Comparison of ENCODE assay signal across 9 mouse cellular contexts in genomic region chr17:80455648-80456047, GRCm38 (mm10). TPM values are rescaled to one million over a fixed set of nuclear protein-coding genes. Genes with fewer than 3 reads are reported as not detected.
DNase-seq lines count a peak whose midpoint lies in the region; ATAC-seq lines count a peak whose summit lies in the region.
"Had no signal": no experiment of that assay in that cellular context is flagged by ENCODE, and none has a peak within 500 bp of the region (broad histone marks: within the 10 kb centered on the region; RNA-seq: fewer than 3 reads in every experiment).

No protein-coding gene starts in this region.

- no peak overlapping the region for H3K9ac ChIP-seq in hindbrain, embryonic 11.5 days (ENCODE audit: low read depth, low read length)
- H3K9ac ChIP-seq in hindbrain, embryonic 16.5 days (ENCODE audit: low read depth, low read length), result no peak overlapping the region
- H3K9ac ChIP-seq: limb, embryonic 12.5 days had no signal

- no peaks in the 10 kb centered on the region for H3K4me1 ChIP-seq in hindbrain, embryonic 11.5 days (replicated peaks; ENCODE audit: control insufficient read depth, insufficient read depth, low read length)
- peaks cover 3% of the 10 kb centered on the region; the same call in 1 of the 2 replicates for H3K4me1 ChIP-seq in hindbrain, embryonic 16.5 days (ENCODE audit: control insufficient read depth, insufficient read depth, low read depth, low read length)
- H3K4me1 ChIP-seq: limb, embryonic 12.5 days had no signal

- H3K9me3 ChIP-seq in hindbrain, embryonic 11.5 days (ENCODE audit: control insufficient read depth, low read length), result no peaks in the 10 kb centered on the region
- no peaks in the 10 kb centered on the region for H3K9me3 ChIP-seq in hindbrain, embryonic 16.5 days (ENCODE audit: control insufficient read depth, low read length)
- H3K9me3 ChIP-seq: limb, embryonic 12.5 days had no signal

- no peak overlapping the region for H3K27ac ChIP-seq in hindbrain, embryonic 11.5 days (ENCODE audit: low read depth, low read length)
- no peak overlapping the region for H3K27ac ChIP-seq in hindbrain, embryonic 16.5 days (ENCODE audit: low read depth, low read length)
- H3K27ac ChIP-seq: limb, embryonic 12.5 days had no signal

- no peak overlapping the region for H3K4me3 ChIP-seq in hindbrain, embryonic 11.5 days (ENCODE audit: low read depth, low read length)
- H3K4me3 ChIP-seq in hindbrain, embryonic 16.5 days (ENCODE audit: low read length), result no peak overlapping the region
- H3K4me3 ChIP-seq: limb, embryonic 12.5 days had no signal

- 38% methylated on average over 2 of the region's 2 CpGs for WGBS in hindbrain, embryonic 11.5 days
- 40% methylated on average over 2 of the region's 2 CpGs for WGBS in hindbrain, embryonic 16.5 days

- no peaks in the 10 kb centered on the region for H3K27me3 ChIP-seq in hindbrain, embryonic 11.5 days (ENCODE audit: control insufficient read depth, insufficient read depth, low read length)
- no peaks in the 10 kb centered on the region for H3K27me3 ChIP-seq in hindbrain, embryonic 16.5 days (replicated peaks; ENCODE audit: control insufficient read depth, insufficient read depth, low read length)
- H3K27me3 ChIP-seq: limb, embryonic 12.5 days had no signal

- H3K36me3 ChIP-seq in hindbrain, embryonic 11.5 days (ENCODE audit: control insufficient read depth, insufficient read depth, low read length), result no peaks in the 10 kb centered on the region
- H3K36me3 ChIP-seq in hindbrain, embryonic 16.5 days (ENCODE audit: control insufficient read depth, insufficient read depth, low read length), result peaks cover 4% of the 10 kb centered on the region; the same call in 1 of the 2 replicates

- no peak for ATAC-seq in hindbrain, embryonic 11.5 days (ENCODE audit: low FRiP score)
- no peak for ATAC-seq in hindbrain, embryonic 16.5 days

- no peak overlapping the region for H3K4me2 ChIP-seq in hindbrain, embryonic 11.5 days (replicated peaks; ENCODE audit: low read depth, low read length)
- no peak overlapping the region for H3K4me2 ChIP-seq in hindbrain, embryonic 16.5 days (ENCODE audit: low read length)
- H3K4me2 ChIP-seq: limb, embryonic 12.5 days had no signal

- DNase-seq in hindbrain, embryonic 11.5 days (ENCODE audit: low spot score), result peak; percentile 56
- peak; percentile 71 for DNase-seq in 416B (ENCODE audit: low read depth)
- peak; percentile 59 for DNase-seq in ES-CJ7 (ENCODE audit: low read depth, low spot score)
- DNase-seq in embryo, embryonic 9.5 days (ENCODE audit: extremely low spot score), result peak; percentile 34
- DNase-seq in mesoderm, embryonic 11.5 days (ENCODE audit: low read depth, low spot score), result peak; percentile 51
- DNase-seq in gastrocnemius, postnatal 4 days (ENCODE audit: low spot score in 2 of 2), result no peak
- DNase-seq in adrenal gland, adult 8-10 months, result no peak

RNA-seq across cellular contexts. Expression of gene Sos1, which starts 24.6 kb away (rescaled TPM):
- 9.0 and 11.5 TPM in 2 replicates for polyA plus RNA-seq in hindbrain, embryonic 11.5 days (2014; fragmentation: Nextera tagmentation; extraction: Ambion mirVana)
- polyA plus RNA-seq in hindbrain, embryonic 16.5 days (2015; fragmentation: Nextera tagmentation; extraction: Ambion mirVana), result 6.1 and 6.5 TPM in 2 replicates
- 10 to 100 TPM; 16.7 to 18.4 TPM for total RNA-seq in gastrocnemius, postnatal 4 days (2021)
- total RNA-seq in adrenal gland, adult 8-10 months (2022), result 10 to 100 TPM; 27.2 to 34.2 (median 32.0) TPM

Comparison
In these comparisons a context has a peak if more than half of its experiments do, and no peak if none do; other contexts are left out.
1. DNase-seq: peak in hindbrain, embryonic 11.5 days (single experiment), 416B (single experiment), ES-CJ7 (single experiment), embryo, embryonic 9.5 days (single experiment) and mesoderm, embryonic 11.5 days (single experiment); none in gastrocnemius, postnatal 4 days (0 of 2) and adrenal gland, adult 8-10 months (single experiment).